Mouse (Mus musculus): ENCODE measurements around the gene Spc24.

- TF ChIP-seq CTCF (IDR thresholded peaks at IDR 0.05; ENCODE audit: low read depth, low read length) (no peak), POLR2A (IDR thresholded peaks at IDR 0.05; ENCODE audit: borderline replicate concordance, low read depth, low read length) (no peak)
These were observed 1.2 kb downstream of the Spc24 start for GRCm38 (mm10) chr9:21758576-21759529.

All from bone marrow macrophage, adult 2 months (primary cell).